Mouse (Mus musculus) kidney, adult 8-10 months (tissue): ENCODE data around the gene Rem2.

ENCODE experiments used
- DNase-seq, 2 experiments: peaks; one replicate each; pipeline ENCODE4 v3.0.0; 2022

Rem2 gene

DNA sequence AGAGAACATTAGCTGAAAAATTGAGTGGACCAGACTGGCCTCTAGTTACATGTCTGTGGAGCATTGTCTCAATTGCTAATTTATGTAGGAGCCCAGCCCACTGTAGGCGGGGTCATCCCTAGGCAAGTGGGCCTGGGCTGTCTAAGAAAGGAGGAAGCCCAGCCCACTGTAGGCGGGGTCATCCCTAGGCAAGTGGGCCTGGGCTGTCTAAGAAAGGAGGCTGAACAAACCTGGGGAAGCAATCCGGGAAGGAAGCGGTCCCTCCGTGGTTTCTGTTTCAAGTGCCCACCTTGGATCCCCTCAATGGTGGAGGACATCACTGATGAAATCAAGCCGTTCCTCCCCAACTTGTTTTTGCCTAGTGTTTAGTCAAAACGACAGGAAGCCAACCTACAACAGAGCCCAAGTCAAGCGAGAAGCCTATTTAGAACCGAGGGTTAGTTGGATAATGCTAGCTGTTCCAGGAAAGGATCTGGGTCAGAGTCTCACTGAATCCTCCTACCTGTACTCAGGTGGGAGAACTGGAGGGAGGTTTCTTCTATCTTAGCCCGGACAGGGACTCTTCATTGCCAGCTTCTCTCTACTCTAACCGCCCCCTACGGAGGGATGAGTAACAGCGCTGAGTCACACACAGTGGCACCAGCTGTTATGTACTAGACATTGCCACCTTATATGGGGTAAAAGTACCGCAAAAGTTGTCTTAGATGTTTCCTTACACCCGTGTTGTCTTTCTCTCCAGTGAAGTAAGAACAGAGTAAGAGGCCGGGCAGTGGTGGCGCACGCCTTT lies 16.6 kb downstream of the Rem2 start:
- DNase-seq = no peak

- DNase-seq = no peak
These were observed 17.3 kb downstream of the Rem2 start for GRCm38 (mm10) chr14:54493236-54493635.

GRCm38 (mm10) chr14:54494234-54494633 lies 18.3 kb downstream of the Rem2 start:
- DNase-seq = peak; percentile 45 to 73

- DNase-seq = peak; percentile 55
These were observed 20.8 kb downstream of the Rem2 start for GRCm38 (mm10) chr14:54496706-54497105.

DNA sequence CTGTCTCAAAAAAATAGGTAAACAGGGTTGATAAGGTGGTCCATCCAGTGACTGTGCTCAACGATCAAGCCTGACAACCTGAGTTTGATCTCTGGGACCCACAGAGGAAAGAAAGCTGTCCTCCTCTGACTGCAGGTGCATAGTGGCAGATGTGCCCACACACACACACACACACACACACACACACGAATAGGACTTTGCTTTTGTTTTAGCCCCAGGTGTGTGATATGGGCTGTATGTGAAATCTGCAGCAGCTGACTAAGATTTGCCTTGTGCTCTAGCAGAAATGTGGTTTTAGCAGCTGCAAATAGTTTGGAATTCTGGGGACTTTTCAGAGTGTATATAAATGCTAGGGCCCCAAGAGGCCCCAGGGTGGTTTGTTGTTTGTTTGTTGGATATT lies 23.4 kb downstream of the Rem2 start:
- DNase-seq = no peak

GRCm38 (mm10) chr14:54501365-54501764 lies 25.5 kb downstream of the Rem2 start:
- DNase-seq = no peak

- DNase-seq = no peak
These were observed 27.2 kb downstream of the Rem2 start for GRCm38 (mm10) chr14:54503092-54503491.

GRCm38 (mm10) chr14:54509774-54510173 lies 33.9 kb downstream of the Rem2 start:
- no peak for DNase-seq

GRCm38 (mm10) chr14:54516710-54517310 lies 40.9 kb downstream of the Rem2 start:
- no peak for DNase-seq

DNA sequence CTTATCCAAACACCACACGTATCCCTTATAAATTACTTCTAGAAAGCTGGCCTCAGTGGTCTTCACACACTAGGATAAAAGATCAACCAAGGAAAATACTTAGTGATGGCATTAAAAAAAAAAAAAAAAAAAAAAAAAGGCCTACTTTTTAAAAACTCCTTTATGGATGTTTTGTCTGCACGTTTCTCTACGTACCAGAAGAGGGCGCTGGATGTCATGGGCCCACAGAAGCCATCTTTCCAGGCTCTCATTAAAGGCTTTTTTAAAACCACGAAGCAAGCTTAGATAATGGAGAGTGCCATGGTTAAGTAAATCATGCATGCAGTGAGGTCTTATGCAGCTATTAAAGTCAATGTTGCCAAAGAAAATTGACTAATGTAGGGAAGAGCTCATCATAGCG lies 47.7 kb downstream of the Rem2 start:
- DNase-seq = no peak

- DNase-seq = no peak
These were observed 51.5 kb downstream of the Rem2 start for GRCm38 (mm10) chr14:54527227-54528006.

GRCm38 (mm10) chr14:54528007-54528393 lies 52.1 kb downstream of the Rem2 start:
- DNase-seq = no peak

GRCm38 (mm10) chr14:54528446-54529111 lies 52.7 kb downstream of the Rem2 start:
- DNase-seq = peak; percentile 69 to 87
